Mouse (Mus musculus): ENCODE data around the gene Rap1gap.
A peak's percentile ranks its signal among the peaks of the same experiment; 100 is the strongest.

Gene Rap1gap

GRCm38 (mm10) chr4:137695300-137695699, 30.8 kb downstream of the Rap1gap start:
- no peak for DNase-seq

GRCm38 (mm10) chr4:137695900-137696299, 31.4 kb downstream of the Rap1gap start:
- no peak for DNase-seq

GRCm38 (mm10) chr4:137697156-137697885, 32.8 kb downstream of the Rap1gap start:
- no peak for DNase-seq

GRCm38 (mm10) chr4:137698076-137698985, 33.8 kb downstream of the Rap1gap start:
- DNase-seq, result peak; percentile 78

- DNase-seq, result no peak
Measured at GRCm38 (mm10) chr4:137699264-137700211, 35.0 kb downstream of the Rap1gap start.

GRCm38 (mm10) chr4:137700960-137701359, 36.4 kb downstream of the Rap1gap start:
- no peak for DNase-seq

- DNase-seq, result no peak
Measured at GRCm38 (mm10) chr4:137703077-137703476, 38.6 kb downstream of the Rap1gap start.

- DNase-seq, result no peak
Measured at GRCm38 (mm10) chr4:137704561-137704960, 40.0 kb downstream of the Rap1gap start.

GRCm38 (mm10) chr4:137705379-137705778, 40.9 kb downstream of the Rap1gap start:
- no peak for DNase-seq

- no peak for DNase-seq
Measured at GRCm38 (mm10) chr4:137706510-137706909, 42.0 kb downstream of the Rap1gap start.

GRCm38 (mm10) chr4:137707216-137707990, 42.9 kb downstream of the Rap1gap start:
- no peak for DNase-seq

- DNase-seq, result no peak
Measured at GRCm38 (mm10) chr4:137712963-137713362, 48.4 kb downstream of the Rap1gap start.

- DNase-seq, result no peak
Measured at GRCm38 (mm10) chr4:137714020-137714624, 49.6 kb downstream of the Rap1gap start.

- DNase-seq, result no peak
Measured at GRCm38 (mm10) chr4:137717005-137717404, 52.5 kb downstream of the Rap1gap start.

- no peak for DNase-seq
Measured at GRCm38 (mm10) chr4:137717671-137718070, 53.1 kb downstream of the Rap1gap start.

- DNase-seq, result no peak
Measured at GRCm38 (mm10) chr4:137719378-137720077, 55.0 kb downstream of the Rap1gap start.

GRCm38 (mm10) chr4:137721563-137721962, 57.0 kb downstream of the Rap1gap start:
- DNase-seq, result no peak

- DNase-seq, result no peak
Measured at GRCm38 (mm10) chr4:137722230-137722629, 57.7 kb downstream of the Rap1gap start.

GRCm38 (mm10) chr4:137722692-137723427, 58.3 kb downstream of the Rap1gap start:
- peak; percentile 82 for DNase-seq

- no peak for DNase-seq
Measured at GRCm38 (mm10) chr4:137723527-137723926, 59.0 kb downstream of the Rap1gap start.
